8 mouse cellular contexts compared by ENCODE assay signal in genomic region chr2:164939106-164939505, GRCm38 (mm10). TPM values are rescaled to one million over a fixed set of nuclear protein-coding genes. Genes with fewer than 3 reads are reported as not detected.
DNase-seq lines count a peak whose midpoint lies in the region; ATAC-seq and TF ChIP-seq lines count a peak whose summit lies in the region.

No protein-coding gene starts in this region.

- 3% methylated on average over 11 of the region's 11 CpGs for WGBS in heart, embryonic 16.5 days
- WGBS in liver, embryonic 12.5 days (ENCODE audit: insufficient replicate concordance), result 3% methylated on average over 11 of the region's 11 CpGs

- H3K4me2 ChIP-seq in heart, embryonic 16.5 days (ENCODE audit: low read depth, low read length), result peak overlapping the region; percentile 62
- peak overlapping the region; percentile 51 for H3K4me2 ChIP-seq in liver, embryonic 12.5 days

- H3K9me3 ChIP-seq in heart, embryonic 16.5 days (replicated peaks; ENCODE audit: control insufficient read depth, low read length), result no peaks in the 10 kb centered on the region
- H3K9me3 ChIP-seq in liver, embryonic 12.5 days (replicated peaks), result no peaks in the 10 kb centered on the region

- no peak for DNase-seq in heart, adult 18-20 months
- peak; percentile 19 for DNase-seq in R1 (ENCODE audit: low read depth, low spot score)
- DNase-seq in adrenal gland, postnatal 14 days, result no peak
- DNase-seq in testis, postnatal 10 days (ENCODE audit: low spot score), result no peak
- no peak for DNase-seq in right cerebral cortex, postnatal 25 days

- H3K4me1 ChIP-seq in heart, embryonic 16.5 days (ENCODE audit: control insufficient read depth, insufficient read depth, low read length), result peaks cover 7% of the 10 kb centered on the region
- H3K4me1 ChIP-seq in embryonic fibroblast, embryonic 13.5 days (ENCODE audit: control insufficient read depth, insufficient read depth, low read length), result no peaks in the 10 kb centered on the region
- H3K4me1 ChIP-seq in liver, embryonic 12.5 days, result peaks cover 15% of the 10 kb centered on the region

- ATAC-seq in heart, embryonic 16.5 days (replicated peaks; ENCODE audit: extremely low read depth, insufficient read depth, low FRiP score), result no peak
- no peak for ATAC-seq in liver, embryonic 12.5 days

- H3K36me3 ChIP-seq in heart, embryonic 16.5 days (ENCODE audit: control insufficient read depth, insufficient read depth), result no peaks in the 10 kb centered on the region
- no peaks in the 10 kb centered on the region for H3K36me3 ChIP-seq in liver, embryonic 12.5 days

- H3K9ac ChIP-seq in heart, embryonic 16.5 days (ENCODE audit: low read length), result no peak overlapping the region
- H3K9ac ChIP-seq in liver, embryonic 12.5 days, result no peak overlapping the region; the same call in 1 of the 2 replicates

- H3K4me3 ChIP-seq in heart, embryonic 16.5 days (ENCODE audit: low read length), result peak overlapping the region; percentile 28
- H3K4me3 ChIP-seq in embryonic fibroblast, embryonic 13.5 days (ENCODE audit: insufficient read depth, low read length), result peak overlapping the region; percentile 9; the same call in 1 of the 2 replicates
- H3K4me3 ChIP-seq in liver, embryonic 12.5 days, result peak overlapping the region; percentile 29; the same call in 1 of the 2 replicates

- H3K27ac ChIP-seq in heart, embryonic 16.5 days (ENCODE audit: low read length), result no peak overlapping the region
- H3K27ac ChIP-seq in embryonic fibroblast, embryonic 13.5 days (ENCODE audit: insufficient read depth, low read length), result no peak overlapping the region
- H3K27ac ChIP-seq in liver, embryonic 12.5 days, result no peak overlapping the region

- no peak for TF ChIP-seq POLR2A in embryonic fibroblast, embryonic 13.5 days (IDR thresholded peaks at IDR 0.05; ENCODE audit: low read depth, low read length)

- TF ChIP-seq CTCF in embryonic fibroblast, embryonic 13.5 days (IDR thresholded peaks at IDR 0.05; ENCODE audit: borderline replicate concordance, insufficient read depth, low read length), result no peak

- peaks cover 38% of the 10 kb centered on the region for H3K27me3 ChIP-seq in heart, embryonic 16.5 days (ENCODE audit: control insufficient read depth, insufficient read depth, low read length)
- peaks cover 99% of the 10 kb centered on the region for H3K27me3 ChIP-seq in liver, embryonic 12.5 days (replicated peaks)

RNA-seq across cellular contexts. Expression of gene Mmp9, which starts 1.5 kb away (rescaled TPM):
- 3.8 and 9.7 TPM in 2 replicates for polyA plus RNA-seq in heart, embryonic 16.5 days (2015; fragmentation: Nextera tagmentation; extraction: Ambion mirVana)
- 1 to 10 TPM; 1.3 to 1.6 TPM for total RNA-seq in heart, adult 18-20 months (2021)
- polyA plus RNA-seq in embryonic fibroblast, embryonic 13.5 days (2011; ENCODE audit: insufficient read length, low read depth, missing spikeins), result 8.0 and 8.1 TPM in 2 replicates
- polyA plus RNA-seq in liver, embryonic 12.5 days (2016; fragmentation: Nextera tagmentation; extraction: Ambion mirVana), result 1.9 TPM in 2 replicates
- total RNA-seq in adrenal gland, postnatal 14 days (2021), result 1.7 and 2.0 TPM in 2 replicates

RNA-seq across cellular contexts. Expression of gene Slc12a5, which starts 21.5 kb away (rescaled TPM):
- 0.21 and 0.68 TPM in 2 replicates for polyA plus RNA-seq in heart, embryonic 16.5 days (2015; fragmentation: Nextera tagmentation; extraction: Ambion mirVana)
- total RNA-seq in heart, adult 18-20 months (2021), result 1 to 10 TPM; 2.0 to 2.3 TPM
- polyA plus RNA-seq in embryonic fibroblast, embryonic 13.5 days (2011; ENCODE audit: insufficient read length, low read depth, missing spikeins), result 0.55 and 1.4 TPM in 2 replicates
- polyA plus RNA-seq in liver, embryonic 12.5 days (2016; fragmentation: Nextera tagmentation; extraction: Ambion mirVana), result 0.50 and 0.63 TPM in 2 replicates
- 8.4 and 8.7 TPM in 2 replicates for total RNA-seq in adrenal gland, postnatal 14 days (2021)

RNA-seq across cellular contexts. Expression of gene Zfp335, which starts 27.5 kb away (rescaled TPM):
- polyA plus RNA-seq in heart, embryonic 16.5 days (2015; fragmentation: Nextera tagmentation; extraction: Ambion mirVana), result 9.2 and 9.5 TPM in 2 replicates
- 1 to 10 TPM; 6.8 to 7.7 TPM for total RNA-seq in heart, adult 18-20 months (2021)
- polyA plus RNA-seq in embryonic fibroblast, embryonic 13.5 days (2011; ENCODE audit: insufficient read length, low read depth, missing spikeins), result 11.0 and 11.9 TPM in 2 replicates
- polyA plus RNA-seq in liver, embryonic 12.5 days (2016; fragmentation: Nextera tagmentation; extraction: Ambion mirVana), result 10.5 and 11.2 TPM in 2 replicates
- 17.3 and 19.4 TPM in 2 replicates for total RNA-seq in adrenal gland, postnatal 14 days (2021)
